Mouse (Mus musculus) limb, embryonic 12.5 days (tissue): ENCODE data around the gene Olfr566. TPM values are rescaled to one million over a fixed set of nuclear protein-coding genes. Genes with fewer than 3 reads are reported as not detected.

Source experiments
- ATAC-seq: fragments of 200-750 bp; cut with Nextera tagmentation; 2 replicates; pipeline ENCODE4 v1.8.0; 2017; ENCODE audit warnings: low read depth, moderate TSS enrichment; ENCODE audit not compliant: insufficient number of reproducible peaks, insufficient read depth, low FRiP score, low TSS enrichment
- H3K27ac ChIP-seq: fragments of 300-500 bp; sonication (generic); 2 replicates; pipeline ENCODE4 v1.5.1; 2016; ENCODE audit warnings: mild to moderate bottlenecking, moderate library complexity
- H3K27me3 ChIP-seq: fragments of 300-500 bp; sonication (generic); 2 replicates; pipeline ENCODE4 v1.6.1; 2016; ENCODE audit warnings: mild to moderate bottlenecking, moderate library complexity
- H3K36me3 ChIP-seq: fragments of 300-500 bp; sonication (generic); 2 replicates; pipeline ENCODE4 v1.6.1; 2016; ENCODE audit warnings: mild to moderate bottlenecking, moderate library complexity
- H3K4me1 ChIP-seq: fragments of 300-500 bp; sonication (generic); replicated peaks from 2 replicates; pipeline ENCODE4 v1.6.1; 2016
- H3K4me2 ChIP-seq: fragments of 300-500 bp; sonication (generic); 2 replicates; pipeline ENCODE4 v1.6.1; 2016; ENCODE audit warnings: mild to moderate bottlenecking, moderate library complexity
- H3K4me3 ChIP-seq: fragments of 300-500 bp; sonication (generic); replicated peaks from 2 replicates; pipeline ENCODE4 v1.5.1; 2016; ENCODE audit warnings: mild to moderate bottlenecking
- H3K9ac ChIP-seq: fragments of 300-500 bp; sonication (generic); replicated peaks from 2 replicates; pipeline ENCODE4 v1.6.1; 2016; ENCODE audit warnings: mild to moderate bottlenecking, moderate library complexity
- H3K9me3 ChIP-seq: fragments of 300-500 bp; sonication (generic); 2 replicates; pipeline ENCODE4 v1.6.1; 2016; ENCODE audit warnings: mild to moderate bottlenecking, moderate library complexity
- WGBS: fragments of 180-500 bp; shearing (Covaris S2); methylation state at CpG from one replicate; pipeline ENCODE4 v1.1.7; 2016; 5-methylcytosine and 5-hydroxymethylcytosine counted together
- polyA plus RNA-seq: library from polyadenylated mRNA; unstranded; fragments of >200 nt; fragmentation: Nextera tagmentation; extraction: Ambion mirVana; gene quantifications from 2 replicates; pipeline ENCODE4 v1.2.1, GENCODE M21; 2016

Olfr566 gene
- not detected in 2 replicates for polyA plus RNA-seq

DNA sequence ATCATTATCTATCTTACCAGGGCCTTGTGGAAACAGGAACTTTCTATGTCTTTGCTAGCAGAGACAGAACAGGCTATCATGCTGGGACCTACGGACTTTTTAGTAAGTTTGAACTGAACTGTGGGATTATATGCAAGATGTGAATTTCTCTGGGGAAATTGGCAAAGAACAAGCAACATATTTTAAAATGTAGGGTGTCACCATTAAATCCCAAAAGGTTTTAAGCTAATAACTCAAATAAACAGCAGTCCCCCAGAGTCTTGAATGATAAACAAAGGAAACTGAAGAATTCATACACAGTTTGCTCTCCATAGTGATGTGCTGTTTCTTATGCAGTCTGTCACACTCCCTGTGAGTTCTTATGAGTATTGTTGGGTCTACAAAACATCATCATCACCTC, at the start of gene Olfr566:
Olfr566 (minus strand) TSS at position 101 of the 400 bp plus-strand sequence.
- Histone ChIP-seq H3K27ac (no peak within 1 kb of the TSS), H3K4me2 (no peak within 1 kb of the TSS), H3K27me3 (no peaks in the 10 kb centered on the region), H3K9ac (no peak within 1 kb of the TSS), H3K4me1 (no peaks in the 10 kb centered on the region), H3K36me3 (no peaks in the 10 kb centered on the region), H3K4me3 (no peak within 1 kb of the TSS), H3K9me3 (no peaks in the 10 kb centered on the region)
- 84% methylated on average over 1 of the region's 1 CpGs for WGBS
- ATAC-seq, result no peak

DNA sequence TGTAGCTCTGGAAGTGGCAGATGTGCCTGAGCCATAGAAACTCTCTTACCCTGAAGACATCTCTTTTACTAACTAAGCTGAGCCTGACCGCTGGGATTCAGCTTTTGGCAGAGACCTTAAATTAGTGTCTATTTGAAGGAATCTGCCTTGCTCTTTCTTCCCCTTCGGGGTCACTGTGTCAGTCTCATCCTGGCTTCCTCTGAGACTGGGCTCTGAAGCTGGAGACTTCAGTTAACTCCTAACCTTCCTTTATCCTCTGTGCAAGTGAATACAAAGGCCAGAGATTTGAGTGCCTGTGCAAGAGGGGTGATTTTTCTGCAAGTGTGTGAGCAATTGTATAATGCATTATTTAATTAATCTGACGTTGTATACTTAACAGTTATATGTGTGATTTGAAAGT, 32.2 kb upstream of the Olfr566 start, which contains the start of gene Olfr569:
Olfr569 (minus strand) TSS at position 101 of the 400 bp plus-strand sequence.
- no peaks in the 10 kb centered on the region for H3K36me3 ChIP-seq
- WGBS, result 70% methylated on average over 3 of the region's 3 CpGs

DNA sequence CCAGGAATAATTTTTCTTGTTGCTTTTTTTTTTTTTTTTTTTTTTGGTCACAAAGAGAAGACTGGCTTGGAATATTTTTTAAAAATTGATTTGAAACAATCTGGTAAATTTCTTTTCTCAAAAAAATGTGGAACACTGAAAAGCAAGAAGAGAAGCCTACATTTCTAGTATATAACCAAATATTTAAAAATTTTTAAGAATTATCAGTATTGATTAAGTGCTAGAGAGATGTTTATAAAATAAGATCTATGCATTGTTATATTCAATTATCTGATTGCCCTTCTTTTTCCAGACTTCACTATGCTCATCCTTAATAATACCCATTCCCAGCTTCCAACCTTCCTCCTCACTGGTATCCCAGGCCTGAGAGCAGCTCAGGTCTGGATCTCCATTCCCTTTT, 18.3 kb upstream of the Olfr566 start, which contains the start of gene Olfr568:
Olfr568 (plus strand) TSS at position 301 of the 400 bp plus-strand sequence.
- Histone ChIP-seq H3K9ac (no peak within 1 kb of the TSS), H3K27ac (no peak within 1 kb of the TSS), H3K9me3 (no peaks in the 10 kb centered on the region), H3K4me3 (no peak within 1 kb of the TSS), H3K36me3 (no peaks in the 10 kb centered on the region), H3K27me3 (no peaks in the 10 kb centered on the region), H3K4me1 (no peaks in the 10 kb centered on the region), H3K4me2 (no peak within 1 kb of the TSS)
- ATAC-seq, result no peak

More for the DNA sequence above, 32.2 kb upstream of the Olfr566 start, which contains the start of gene Olfr569:
- no peak for ATAC-seq
- Histone ChIP-seq H3K4me1 (no peaks in the 10 kb centered on the region), H3K4me3 (no peak within 1 kb of the TSS), H3K4me2 (no peak within 1 kb of the TSS), H3K27me3 (no peaks in the 10 kb centered on the region), H3K9me3 (no peaks in the 10 kb centered on the region), H3K9ac (no peak within 1 kb of the TSS), H3K27ac (no peak within 1 kb of the TSS)

DNA sequence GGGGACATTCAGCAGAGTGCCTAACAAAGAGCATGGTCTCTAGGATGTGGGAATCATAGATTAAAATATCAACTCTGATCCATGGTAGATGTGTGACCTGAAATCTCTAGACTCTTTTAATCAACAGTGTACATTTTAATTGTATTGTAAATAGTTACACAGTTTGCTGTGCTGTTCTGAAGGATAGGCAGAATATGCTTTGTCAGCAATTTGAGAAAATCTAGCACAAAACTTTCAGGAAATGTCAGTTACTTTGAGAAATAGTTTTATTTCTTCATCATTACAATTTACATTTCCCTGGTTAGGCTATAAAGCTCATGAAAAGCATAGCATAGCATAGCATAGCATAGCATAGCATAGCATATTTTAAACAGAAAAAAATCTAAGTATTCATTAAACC, 2.8 kb downstream of the Olfr566 start:
- Histone ChIP-seq H3K27ac (no peak overlapping the region), H3K27me3 (no peaks in the 10 kb centered on the region), H3K9me3 (no peaks in the 10 kb centered on the region), H3K9ac (no peak overlapping the region), H3K4me2 (no peak overlapping the region), H3K36me3 (no peaks in the 10 kb centered on the region), H3K4me1 (no peaks in the 10 kb centered on the region), H3K4me3 (no peak overlapping the region)
- ATAC-seq, result no peak

Other genes with a start within 250 kb of the Olfr566 start
- not detected in 2 replicates for gene Olfr553, start 240.5 kb downstream of the Olfr566 start, polyA plus RNA-seq
- gene Olfr554, start 220.3 kb downstream of the Olfr566 start, polyA plus RNA-seq, result not detected in 2 replicates
- not detected in 2 replicates for gene Olfr555, start 199.9 kb downstream of the Olfr566 start, polyA plus RNA-seq
- not detected in 2 replicates for gene Olfr556, start 193.9 kb downstream of the Olfr566 start, polyA plus RNA-seq
- gene Trim68, start 171.4 kb downstream of the Olfr566 start, polyA plus RNA-seq, result 14.9 and 15.0 TPM in 2 replicates
- gene Olfr557, start 162.9 kb downstream of the Olfr566 start, polyA plus RNA-seq, result not detected in 2 replicates
- gene Olfr558, start 156.6 kb downstream of the Olfr566 start, polyA plus RNA-seq, result not detected in 2 replicates
- not detected in 2 replicates for gene Olfr33, start 139.7 kb downstream of the Olfr566 start, polyA plus RNA-seq
- gene Olfr559, start 131.3 kb downstream of the Olfr566 start, polyA plus RNA-seq, result not detected in 2 replicates
- not detected in 2 replicates for gene Olfr560, start 99.4 kb downstream of the Olfr566 start, polyA plus RNA-seq
- gene Olfr78, start 99.3 kb downstream of the Olfr566 start, polyA plus RNA-seq, result not detected in 2 replicates
- not detected in 2 replicates for gene Olfr561, start 87.5 kb downstream of the Olfr566 start, polyA plus RNA-seq
- not detected in 2 replicates for gene Olfr564, start 55.3 kb downstream of the Olfr566 start, polyA plus RNA-seq
- not detected in 2 replicates for gene Olfr568, start 18.4 kb upstream of the Olfr566 start, polyA plus RNA-seq
- not detected in 2 replicates for gene Olfr569, start 32.1 kb upstream of the Olfr566 start, polyA plus RNA-seq
- gene Olfr570, start 35.8 kb upstream of the Olfr566 start, polyA plus RNA-seq, result not detected in 2 replicates
- gene Olfr571, start 58.8 kb upstream of the Olfr566 start, polyA plus RNA-seq, result not detected in 2 replicates
- not detected in 2 replicates for gene Olfr572, start 65.6 kb upstream of the Olfr566 start, polyA plus RNA-seq
- gene Olfr573-ps1, start 83.8 kb upstream of the Olfr566 start, polyA plus RNA-seq, result not detected in 2 replicates
- gene Olfr574, start 89.7 kb upstream of the Olfr566 start, polyA plus RNA-seq, result not detected in 2 replicates
- gene Olfr575, start 100.0 kb upstream of the Olfr566 start, polyA plus RNA-seq, result not detected in 2 replicates
- not detected in 2 replicates for gene Olfr576, start 103.9 kb upstream of the Olfr566 start, polyA plus RNA-seq
- not detected in 2 replicates for gene Olfr577, start 117.2 kb upstream of the Olfr566 start, polyA plus RNA-seq
- gene Olfr578, start 130.6 kb upstream of the Olfr566 start, polyA plus RNA-seq, result not detected in 2 replicates
- gene Olfr582, start 179.3 kb upstream of the Olfr566 start, polyA plus RNA-seq, result not detected in 2 replicates
- not detected in 2 replicates for gene Olfr583, start 192.5 kb upstream of the Olfr566 start, polyA plus RNA-seq
- not detected in 2 replicates for gene Olfr584, start 223.1 kb upstream of the Olfr566 start, polyA plus RNA-seq
- gene Olfr585, start 239.0 kb upstream of the Olfr566 start, polyA plus RNA-seq, result not detected in 2 replicates